Mouse (Mus musculus) mouse embryonic stem cell (cell line): Measurements from ENCODE around the gene 1700003E16Rik.

Experiments used
- in situ Hi-C, 2 experiments: fragments of 300-500 bp; cut with MboI; formaldehyde crosslinking; loops; 1 replicate in 1 of 2; 3 replicates in 1 of 2; pipeline ENCODE4 v1.14.3; 2019 to 2020; ENCODE audit warnings: low sequenced_read_pairs in 2 of 2, low pct_unique_long_range_greater_than_20kb in 1 of 2, mixed read lengths in 1 of 2; ENCODE audit not compliant: unreplicated experiment in 1 of 2

The 1700003E16Rik gene

GRCm38 (mm10) chr6:83145805-83146204, 10.4 kb upstream of the 1700003E16Rik start:
- in situ Hi-C loops = no loop called here

GRCm38 (mm10) chr6:83147280-83147679, 8.9 kb upstream of the 1700003E16Rik start:
- in situ Hi-C loops = no loop called here

GRCm38 (mm10) chr6:83151721-83152120, 4.5 kb upstream of the 1700003E16Rik start:
- in situ Hi-C loops = no loop called here

- in situ Hi-C loops = no loop called here
Measured at GRCm38 (mm10) chr6:83153038-83153437, 3.2 kb upstream of the 1700003E16Rik start.

GRCm38 (mm10) chr6:83153485-83153884, 2.7 kb upstream of the 1700003E16Rik start:
- in situ Hi-C loops = no loop called here

- in situ Hi-C loops = loop anchor here in 1 of 2 experiments (5.0 kb wide), 1 partner anchor 163 kb away; no protein-coding TSS in a partner anchor
Measured at GRCm38 (mm10) chr6:83155552-83156238, 509 bp upstream of the 1700003E16Rik start.

GRCm38 (mm10) chr6:83159456-83159855, 3.3 kb downstream of the 1700003E16Rik start:
- in situ Hi-C loops = loop anchor here in 1 of 2 experiments (5.0 kb wide), 1 partner anchor 167 kb away; no protein-coding TSS in a partner anchor

GRCm38 (mm10) chr6:83161442-83161841, 5.2 kb downstream of the 1700003E16Rik start:
- in situ Hi-C loops = no loop called here

GRCm38 (mm10) chr6:83161921-83162641, 5.9 kb downstream of the 1700003E16Rik start:
- in situ Hi-C loops = no loop called here

- in situ Hi-C loops = no loop called here
Measured at GRCm38 (mm10) chr6:83162701-83163100, 6.5 kb downstream of the 1700003E16Rik start.

- in situ Hi-C loops = loop anchor here (5.0 kb wide), 1 partner anchor 112 kb away; no protein-coding TSS in a partner anchor
Measured at GRCm38 (mm10) chr6:83165026-83165606, 8.9 kb downstream of the 1700003E16Rik start.

GRCm38 (mm10) chr6:83165607-83166242, 9.5 kb downstream of the 1700003E16Rik start, which contains the start of gene Dctn1:
Gene Dctn1 (plus strand): TSS chr6:83165920.
- in situ Hi-C loops = loop anchor here (5.0 kb wide), 1 partner anchor 112 kb away; no protein-coding TSS in a partner anchor

GRCm38 (mm10) chr6:83166243-83166630, 10.0 kb downstream of the 1700003E16Rik start:
- in situ Hi-C loops = loop anchor here (5.0 kb wide), 1 partner anchor 111 kb away; no protein-coding TSS in a partner anchor

GRCm38 (mm10) chr6:83169872-83170271, 13.7 kb downstream of the 1700003E16Rik start:
- in situ Hi-C loops = loop anchor here (5.0 kb wide), 1 partner anchor 107 kb away; no protein-coding TSS in a partner anchor

- in situ Hi-C loops = no loop called here
Measured at GRCm38 (mm10) chr6:83171063-83171462, 14.9 kb downstream of the 1700003E16Rik start.

GRCm38 (mm10) chr6:83172240-83172920, 16.2 kb downstream of the 1700003E16Rik start:
- in situ Hi-C loops = no loop called here

- in situ Hi-C loops = no loop called here
Measured at GRCm38 (mm10) chr6:83175996-83176395, 19.8 kb downstream of the 1700003E16Rik start.
